8 mouse cellular contexts compared by ENCODE assay signal in the genomic region with DNA sequence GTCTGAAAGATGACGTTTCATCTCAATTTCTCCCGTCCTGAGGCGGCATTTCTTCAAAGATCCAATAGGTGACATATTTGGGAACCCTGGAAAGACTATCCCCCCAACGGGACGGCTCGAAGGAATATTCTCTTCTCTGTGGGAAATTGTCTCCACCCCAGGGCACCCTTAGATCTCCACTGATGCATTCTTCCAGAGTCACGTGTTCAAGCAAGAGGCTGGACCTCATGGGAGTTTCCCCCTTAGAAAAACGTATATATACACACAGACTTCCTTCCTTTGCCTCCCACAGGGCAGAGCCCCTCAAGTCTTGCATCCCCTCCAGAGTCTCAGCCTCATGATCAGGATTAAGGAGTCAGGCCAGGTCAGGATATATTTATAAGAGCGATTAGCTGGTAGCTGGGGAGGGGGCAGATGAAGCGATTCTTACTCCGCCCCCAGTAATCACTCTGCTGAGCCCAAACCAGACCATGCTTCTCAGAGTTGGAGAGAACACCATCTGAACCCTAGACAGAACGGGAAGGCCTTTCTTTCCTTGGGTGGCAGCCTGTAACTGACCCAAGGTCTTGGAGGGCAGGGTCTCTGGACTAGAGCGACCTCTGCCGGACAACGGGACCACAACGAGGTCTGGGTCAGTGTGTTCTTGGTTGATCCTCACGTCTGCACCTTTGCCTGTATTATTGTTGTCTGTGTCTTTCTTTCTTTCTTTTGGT. TPM values are rescaled to one million over a fixed set of nuclear protein-coding genes. Genes with fewer than 3 reads are reported as not detected.
A peak's percentile ranks its signal among the peaks of the same experiment; 100 is the strongest.
DNase-seq lines count a peak whose midpoint lies in the region; ATAC-seq and TF ChIP-seq lines count a peak whose summit lies in the region.

Gene Rtbdn, plus strand, starts transcription at position 464 of the 713 bp plus-strand sequence.

- peak within 1 kb of the TSS; percentile 86 for H3K4me2 ChIP-seq in embryonic facial prominence, embryonic 12.5 days (replicated peaks)
- H3K4me2 ChIP-seq in limb, embryonic 12.5 days = peak within 1 kb of the TSS; percentile 86

- no peak within 1 kb of the TSS for H3K4me3 ChIP-seq in spleen, adult 2 months (ENCODE audit: extremely low read depth, insufficient read depth, insufficient read length)
- peak within 1 kb of the TSS; percentile 46 for H3K4me3 ChIP-seq in embryonic facial prominence, embryonic 12.5 days
- H3K4me3 ChIP-seq in limb, embryonic 12.5 days (replicated peaks) = peak within 1 kb of the TSS; percentile 47

- ATAC-seq in embryonic facial prominence, embryonic 12.5 days (ENCODE audit: insufficient number of reproducible peaks, insufficient read depth, low FRiP score, low TSS enrichment) = 0 out of 2 replicates have a peak, but pooled peaks have one; percentile 16
- no peak for ATAC-seq in limb, embryonic 12.5 days (ENCODE audit: insufficient number of reproducible peaks, insufficient read depth, low FRiP score, low TSS enrichment, low read depth)

- H3K36me3 ChIP-seq in spleen, adult 2 months (ENCODE audit: control insufficient read depth, insufficient read depth, low read length) = no peaks in the 10 kb centered on the region
- no peaks in the 10 kb centered on the region for H3K36me3 ChIP-seq in embryonic facial prominence, embryonic 12.5 days
- no peaks in the 10 kb centered on the region for H3K36me3 ChIP-seq in limb, embryonic 12.5 days

- peak; percentile 4; the same call in 1 of the 2 replicates for TF ChIP-seq CTCF in spleen, adult 2 months (IDR thresholded peaks at IDR 0.05; ENCODE audit: extremely low read depth, insufficient read depth, insufficient read length, insufficient replicate concordance)

- peak within 1 kb of the TSS; percentile 48 for H3K9ac ChIP-seq in embryonic facial prominence, embryonic 12.5 days
- peak within 1 kb of the TSS; percentile 34; the same call in 1 of the 2 replicates for H3K9ac ChIP-seq in limb, embryonic 12.5 days (replicated peaks)

- 14% methylated on average over 17 of the region's 17 CpGs for WGBS in spleen, adult 2 months
- 9% methylated on average over 17 of the region's 17 CpGs for WGBS in embryonic facial prominence, embryonic 12.5 days
- 10% methylated on average over 17 of the region's 17 CpGs for WGBS in limb, embryonic 12.5 days

- no peak for TF ChIP-seq POLR2A in spleen, adult 2 months (IDR thresholded peaks at IDR 0.05; ENCODE audit: low read depth, low read length)

- peaks cover 4% of the 10 kb centered on the region for H3K4me1 ChIP-seq in spleen, adult 2 months (ENCODE audit: control insufficient read depth, insufficient read depth, insufficient read length)
- H3K4me1 ChIP-seq in embryonic facial prominence, embryonic 12.5 days = peaks cover 16% of the 10 kb centered on the region
- peaks cover 11% of the 10 kb centered on the region for H3K4me1 ChIP-seq in limb, embryonic 12.5 days (replicated peaks)

- H3K27ac ChIP-seq in spleen, adult 2 months (ENCODE audit: insufficient read depth, low read length) = no peak within 1 kb of the TSS
- H3K27ac ChIP-seq in embryonic facial prominence, embryonic 12.5 days = no peak within 1 kb of the TSS
- H3K27ac ChIP-seq in limb, embryonic 12.5 days = no peak within 1 kb of the TSS

- peaks cover 26% of the 10 kb centered on the region for H3K27me3 ChIP-seq in spleen, adult 2 months (ENCODE audit: control insufficient read depth, insufficient read depth, low read length)
- peaks cover 81% of the 10 kb centered on the region for H3K27me3 ChIP-seq in embryonic facial prominence, embryonic 12.5 days
- peaks cover 89% of the 10 kb centered on the region for H3K27me3 ChIP-seq in limb, embryonic 12.5 days

- H3K9me3 ChIP-seq in embryonic facial prominence, embryonic 12.5 days = no peaks in the 10 kb centered on the region
- no peaks in the 10 kb centered on the region for H3K9me3 ChIP-seq in limb, embryonic 12.5 days

- no peak for DNase-seq in spleen, adult 2 months (ENCODE audit: low read depth in 1 of 2, low spot score in 2 of 2)
- no peak for DNase-seq in spleen, adult 18-20 months
- peak; percentile 79 for DNase-seq in retina, adult 2 months (ENCODE audit: low read depth, low spot score)
- no peak for DNase-seq in spleen, postnatal 36 days (ENCODE audit: low spot score in 2 of 2)
- no peak for DNase-seq in adrenal gland, postnatal 4 days (ENCODE audit: low spot score in 2 of 2)
- DNase-seq in lung, postnatal 4 days = no peak

RNA-seq across cellular contexts. Expression of gene Rtbdn, which starts in this region (rescaled TPM):
- polyA plus RNA-seq in spleen, adult 2 months (2012; rRNA removed) = not detected in 2 replicates
- polyA plus RNA-seq in embryonic facial prominence, embryonic 12.5 days (2016; fragmentation: Nextera tagmentation; extraction: Ambion mirVana) = 0.50 and 0.52 TPM in 2 replicates
- 0.34 and 0.58 TPM in 2 replicates for polyA plus RNA-seq in limb, embryonic 12.5 days (2016; fragmentation: Nextera tagmentation; extraction: Ambion mirVana)
- under 1 TPM; 0.23 to 0.31 TPM for total RNA-seq in adrenal gland, postnatal 4 days (2021)

Comparison
In these comparisons a context has a peak if more than half of its experiments do, and no peak if none do; other contexts are left out.
1. Peak in ATAC-seq, H3K4me3 ChIP-seq, H3K9ac ChIP-seq and H3K4me2 ChIP-seq in embryonic facial prominence, embryonic 12.5 days; RNA of the gene not detected or under 1 TPM.